Mouse (Mus musculus): ENCODE measurements around the gene Mknk1.

- TF ChIP-seq CTCF (IDR thresholded peaks at IDR 0.05; ENCODE audit: borderline replicate concordance, insufficient read depth, low read length) (no peak), POLR2A (IDR thresholded peaks at IDR 0.05; ENCODE audit: low read depth, low read length) (no peak)
Measured at GRCm38 (mm10) chr4:115897901-115898631, 59.1 kb downstream of the Mknk1 start.
